Mouse (Mus musculus): Measurements from ENCODE around the gene Fgd2.

Gene Fgd2

DNA sequence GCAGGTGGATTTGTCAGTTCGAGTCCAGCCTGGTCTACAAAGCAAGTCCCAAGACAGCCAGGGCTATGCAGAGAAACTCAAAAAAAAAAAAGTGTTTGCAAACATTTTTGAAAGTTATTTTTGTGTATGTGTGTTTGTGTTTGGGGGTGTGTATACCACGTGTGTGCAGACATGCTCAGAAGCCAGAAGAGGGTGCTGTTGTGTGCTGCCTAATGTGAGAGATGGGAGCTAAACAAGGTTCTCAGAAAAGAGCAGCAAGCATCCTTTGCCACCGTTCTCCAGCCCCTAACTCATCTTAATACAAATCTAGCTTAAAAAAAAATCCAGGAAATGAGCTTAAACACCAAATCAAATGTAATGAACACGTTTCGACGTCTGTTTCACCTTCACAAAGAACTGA lies 61.6 kb downstream of the Fgd2 start:
- DNase-seq (ENCODE audit: extremely low read depth, low read depth): no peak

DNA sequence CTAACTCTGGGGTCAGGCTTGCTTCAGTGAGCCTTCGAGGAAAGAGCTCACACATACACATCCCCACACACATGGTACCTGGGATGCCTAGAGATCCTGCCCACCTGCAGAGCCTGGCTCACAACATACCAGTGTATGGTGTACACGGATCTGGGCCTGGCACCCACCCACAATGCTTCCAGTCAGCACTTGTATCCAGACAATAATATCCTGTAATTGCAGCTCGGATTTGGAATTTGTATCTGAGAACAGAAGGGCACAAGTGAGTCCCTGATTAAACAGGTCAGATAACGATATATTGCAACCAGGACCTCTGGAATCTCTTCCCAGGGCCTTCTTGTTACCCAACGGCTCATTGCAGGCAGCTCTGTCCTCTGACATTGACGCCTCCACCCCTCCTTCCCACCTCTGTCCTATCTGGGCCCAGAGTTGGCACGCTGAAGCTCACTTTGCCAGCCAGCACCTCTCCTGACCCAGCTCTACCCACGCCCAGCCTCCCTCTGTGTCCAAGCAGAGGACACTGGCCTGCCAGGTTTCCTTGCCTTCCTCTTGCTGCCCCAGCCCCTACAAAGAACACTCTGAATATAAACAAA lies 62.3 kb downstream of the Fgd2 start:
- DNase-seq (ENCODE audit: extremely low read depth, low read depth): no peak

DNA sequence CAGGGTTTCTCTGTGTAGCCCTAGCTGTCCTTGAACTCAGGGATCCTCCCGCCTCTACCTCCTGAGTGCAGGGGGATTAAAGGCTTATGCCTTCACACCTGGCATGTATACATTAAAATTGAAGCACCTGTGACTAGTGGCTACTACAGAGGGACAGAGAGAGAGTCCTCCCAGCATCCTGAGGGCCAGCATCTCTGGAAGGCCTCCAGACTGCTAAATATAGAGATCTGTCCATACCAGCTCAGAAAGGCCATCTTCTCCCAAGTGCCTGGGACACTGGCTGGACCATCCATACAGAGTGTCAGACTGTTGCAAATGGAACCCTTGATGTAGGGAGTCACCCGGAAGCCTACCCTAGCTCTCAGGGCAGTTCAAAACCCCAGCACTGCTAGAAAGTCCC lies 63.3 kb downstream of the Fgd2 start:
- DNase-seq (ENCODE audit: extremely low read depth, low read depth): no peak

GRCm38 (mm10) chr17:29425345-29425744 lies 64.6 kb downstream of the Fgd2 start:
- DNase-seq (ENCODE audit: extremely low read depth, low read depth): no peak

GRCm38 (mm10) chr17:29428213-29428612 lies 67.5 kb downstream of the Fgd2 start:
- no peak for DNase-seq (ENCODE audit: extremely low read depth, low read depth)

DNA sequence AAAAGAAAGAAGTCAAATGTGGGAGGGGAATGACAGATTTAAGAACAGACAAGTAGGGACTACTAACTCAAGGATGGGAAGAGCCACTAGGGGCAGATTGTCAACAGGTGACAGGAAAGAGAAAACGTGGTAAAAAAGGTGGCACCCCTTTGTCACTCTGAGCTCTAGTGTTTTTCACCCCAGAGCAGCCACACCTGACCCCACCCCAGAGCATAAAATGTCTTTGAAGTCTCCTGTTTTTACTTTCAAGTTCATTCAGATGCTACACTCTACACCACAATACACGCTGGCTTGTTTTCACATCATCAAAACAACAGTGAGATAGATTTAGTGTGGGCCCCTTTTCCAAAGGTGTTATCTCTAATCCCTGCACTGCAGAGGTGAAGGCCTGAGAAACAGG lies 68.1 kb downstream of the Fgd2 start:
- no peak for DNase-seq (ENCODE audit: extremely low read depth, low read depth)
